Mouse (Mus musculus) frontal cortex, adult (tissue): Measurements from ENCODE around the gene Sfxn2.
A peak's percentile ranks its signal among the peaks of the same experiment; 100 is the strongest.

ENCODE experiments used
- ATAC-seq: cut with Nextera tagmentation; 2 replicates; pipeline ENCODE4 v1.9.2; 2017; ENCODE audit warnings: mild to moderate bottlenecking, moderate library complexity, mixed read lengths; ENCODE audit not compliant: low TSS enrichment

Gene Sfxn2

DNA sequence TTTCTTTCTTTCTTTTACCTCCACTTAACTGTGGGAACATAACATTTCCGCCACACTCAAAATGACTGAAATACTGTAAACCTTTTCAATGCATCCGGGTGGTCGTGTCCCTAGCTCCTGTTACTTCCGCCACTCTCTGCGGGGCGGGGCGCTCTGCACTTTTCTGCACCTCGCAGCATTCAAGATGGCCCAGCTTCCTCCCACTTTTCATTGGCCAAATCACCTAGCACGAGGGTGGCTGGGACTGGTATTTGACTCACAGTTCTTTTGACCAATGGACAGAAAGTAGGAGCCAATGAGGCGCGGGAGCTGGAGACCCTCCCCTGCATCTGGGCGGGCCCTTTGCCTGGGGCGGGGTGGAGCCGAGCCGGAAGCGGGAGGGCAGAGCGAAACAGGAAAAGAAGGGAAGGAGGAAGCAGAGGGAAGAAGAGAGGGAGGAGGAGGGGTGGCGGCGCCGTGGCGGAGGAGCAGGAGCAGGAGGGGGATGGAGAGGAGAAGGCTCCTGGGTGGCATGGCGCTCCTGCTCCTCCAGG is 25.6 kb downstream of the Sfxn2 start, which contains the start of gene Wbp1l:
Gene Wbp1l (plus strand): TSS at position 365 of the 533 bp plus-strand sequence.
- ATAC-seq = peak; percentile 99

DNA sequence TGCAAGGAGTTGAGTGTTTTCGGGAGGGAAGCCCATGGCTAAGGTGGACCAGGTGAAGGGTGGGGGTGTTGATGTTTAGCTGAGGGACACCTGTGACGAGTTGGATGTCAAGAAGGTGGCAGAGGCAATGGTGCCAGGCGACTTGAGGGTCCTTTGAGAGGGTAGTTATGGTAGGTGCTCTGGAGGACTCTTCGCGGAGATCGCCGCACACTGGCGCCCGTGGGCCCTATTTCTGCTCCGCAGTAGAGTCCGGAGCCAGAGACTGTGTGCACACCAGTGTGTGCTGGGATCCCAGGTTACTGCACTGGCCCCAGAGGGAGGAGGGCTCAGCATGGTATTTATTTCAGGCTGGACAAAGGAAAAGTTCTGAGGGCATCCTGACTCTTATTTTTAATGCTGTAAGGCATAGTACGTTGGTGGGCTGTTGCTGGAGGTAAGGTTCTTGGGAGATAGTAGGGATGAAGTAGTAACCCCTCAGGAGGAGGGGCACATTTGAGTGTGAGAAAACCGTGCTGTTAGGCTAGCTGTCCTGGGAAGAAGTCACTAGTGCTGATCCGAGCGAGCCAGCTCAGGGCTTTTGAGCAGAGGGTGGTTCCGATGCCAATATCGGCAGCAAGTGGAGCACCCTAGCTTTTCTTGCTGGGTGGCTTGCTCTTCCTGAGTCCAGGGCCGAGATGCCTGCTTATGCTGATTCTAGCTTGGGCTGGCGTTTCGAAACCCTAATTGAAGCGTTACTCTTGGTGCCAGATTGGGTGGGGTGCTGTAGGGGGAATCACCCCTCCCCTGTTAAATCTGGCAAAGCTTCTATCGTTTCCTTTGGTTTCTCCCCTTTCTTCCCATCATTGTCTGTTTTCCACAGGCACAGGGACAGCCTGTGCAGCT is 26.5 kb downstream of the Sfxn2 start:
- no peak for ATAC-seq

DNA sequence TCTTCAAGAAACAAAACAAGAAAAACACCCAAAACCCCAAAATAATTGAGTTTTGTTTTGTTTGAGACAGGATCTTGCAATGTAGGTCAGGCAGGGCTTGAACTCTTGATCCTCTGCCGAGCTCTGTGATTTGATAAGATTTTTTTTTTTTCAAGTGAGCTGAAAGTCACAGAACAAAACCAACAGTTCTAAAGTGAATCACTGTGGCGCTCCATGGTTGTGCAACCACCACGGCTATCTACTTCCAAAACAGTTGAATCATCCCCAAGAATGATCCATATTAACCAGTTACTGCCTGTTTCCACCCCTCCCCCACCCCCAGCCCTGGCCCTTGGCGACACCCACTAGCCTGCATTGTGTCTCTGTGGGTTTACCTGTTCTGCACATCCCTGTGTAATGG is 27.2 kb downstream of the Sfxn2 start:
- ATAC-seq = no peak

DNA sequence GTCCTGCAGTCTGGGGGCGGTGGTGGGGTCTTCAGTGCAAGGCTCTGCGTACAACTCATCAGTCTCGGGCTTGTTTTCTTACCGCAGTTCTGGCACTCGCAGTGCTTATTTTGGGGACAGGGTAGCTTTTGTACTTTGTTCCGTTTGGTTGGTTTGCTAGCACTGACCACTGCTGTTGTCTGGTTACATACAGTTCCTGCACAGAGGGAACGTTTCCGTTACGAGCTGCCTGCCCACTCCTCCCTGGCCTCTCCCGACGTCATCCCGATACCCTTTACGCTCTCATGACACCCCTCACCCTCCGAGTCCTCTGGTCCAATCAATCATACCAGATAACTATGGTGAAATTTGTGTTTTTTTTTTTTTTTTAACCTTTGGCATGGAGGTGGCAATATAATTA is 28.3 kb downstream of the Sfxn2 start:
- no peak for ATAC-seq

DNA sequence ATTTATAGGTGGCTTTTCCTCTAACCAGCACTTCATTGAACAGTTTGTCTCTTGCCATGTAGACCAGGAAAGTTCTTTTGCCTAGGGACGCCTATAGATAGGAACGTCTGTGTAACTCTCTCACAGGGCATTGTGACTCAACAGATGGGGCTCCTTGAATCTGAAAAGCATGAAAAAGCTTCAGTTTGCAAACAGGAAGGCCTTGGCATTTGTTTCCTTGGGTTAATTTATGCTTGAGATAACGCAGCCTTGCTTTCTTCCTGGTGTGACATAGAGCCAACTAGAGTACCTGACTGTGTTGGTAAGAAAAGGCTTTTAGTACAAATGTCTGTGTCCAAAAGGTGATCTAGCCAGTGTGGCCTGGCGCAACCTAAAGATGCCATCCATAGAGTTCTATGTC is 29.2 kb downstream of the Sfxn2 start:
- no peak for ATAC-seq

DNA sequence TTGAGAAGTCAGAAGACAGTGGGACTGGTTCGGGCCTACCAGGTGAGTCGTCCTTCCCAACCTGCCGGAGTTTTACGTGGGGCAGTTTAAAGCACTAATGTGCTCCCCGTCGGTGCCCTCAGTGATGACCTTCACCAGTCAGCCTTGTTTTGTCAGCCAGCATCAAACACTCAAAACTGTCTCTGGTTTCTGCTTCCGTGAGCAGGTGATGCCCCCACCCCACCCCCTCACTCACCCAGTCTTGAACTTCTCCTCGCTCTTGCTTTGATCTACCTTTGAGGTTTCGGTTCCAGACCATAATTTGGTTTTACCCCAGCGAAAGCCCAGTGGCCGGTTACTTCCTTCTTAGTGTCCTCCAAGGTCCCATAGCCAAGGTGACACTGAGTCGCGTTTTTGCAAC is 33.6 kb downstream of the Sfxn2 start:
- ATAC-seq = no peak

DNA sequence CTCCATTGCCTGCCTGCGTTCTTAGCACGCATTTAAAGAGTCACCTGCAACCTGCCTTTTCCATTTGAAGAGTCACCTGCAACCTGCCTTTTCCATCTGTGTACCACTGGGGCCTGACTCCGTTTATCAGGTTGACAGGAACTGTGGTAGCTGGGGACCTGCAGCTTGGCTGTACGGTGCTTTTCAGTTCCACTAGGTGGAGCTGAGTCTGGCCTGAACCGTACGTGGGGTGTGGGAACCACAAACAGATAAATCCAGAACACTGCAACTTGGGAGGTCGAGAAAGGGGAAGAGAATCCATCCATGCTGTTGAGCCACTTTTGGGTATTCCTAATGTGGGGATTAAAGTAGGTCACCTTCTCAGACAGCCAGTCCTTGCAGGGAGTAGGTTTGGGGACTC is 34.3 kb downstream of the Sfxn2 start:
- ATAC-seq = peak; percentile 89

DNA sequence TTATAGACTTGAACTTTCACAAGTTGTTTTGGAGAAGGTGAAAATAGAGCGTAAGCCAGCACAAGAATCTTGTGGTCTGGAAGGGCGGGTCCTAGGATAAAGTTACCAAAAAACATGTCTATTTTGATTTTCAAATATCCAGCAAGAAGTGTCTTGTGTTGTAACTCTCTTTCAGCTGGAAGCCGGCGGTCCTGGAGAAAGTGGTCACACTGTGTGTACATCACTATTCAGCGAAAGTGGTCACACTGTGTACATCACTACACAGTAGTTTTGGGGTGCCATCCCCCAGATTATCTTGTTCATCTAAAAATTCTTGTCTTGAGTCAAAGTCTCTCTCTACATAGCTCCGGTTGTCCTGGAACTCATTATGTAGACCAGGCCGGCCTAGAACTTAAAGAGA is 35.0 kb downstream of the Sfxn2 start:
- ATAC-seq = no peak

DNA sequence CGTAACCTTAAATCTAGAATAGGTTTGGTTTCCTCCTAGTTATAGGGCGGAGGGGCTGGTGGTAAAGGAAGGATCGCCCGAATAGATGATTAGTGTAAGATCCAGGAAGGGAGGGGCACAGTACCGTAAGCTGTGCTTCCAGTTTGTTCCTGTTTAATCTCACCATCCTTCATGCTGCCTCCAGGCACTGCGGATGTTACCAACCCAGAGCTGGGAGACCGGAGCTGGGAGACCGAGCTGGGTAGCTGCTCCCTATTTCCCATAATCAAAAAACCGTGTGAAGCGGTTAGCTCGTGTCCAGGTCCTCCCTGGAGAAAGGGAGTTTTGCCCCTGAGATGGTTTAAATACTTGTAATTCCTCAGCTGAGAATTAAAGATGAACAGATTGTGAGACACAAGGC is 43.2 kb downstream of the Sfxn2 start:
- ATAC-seq = no peak

DNA sequence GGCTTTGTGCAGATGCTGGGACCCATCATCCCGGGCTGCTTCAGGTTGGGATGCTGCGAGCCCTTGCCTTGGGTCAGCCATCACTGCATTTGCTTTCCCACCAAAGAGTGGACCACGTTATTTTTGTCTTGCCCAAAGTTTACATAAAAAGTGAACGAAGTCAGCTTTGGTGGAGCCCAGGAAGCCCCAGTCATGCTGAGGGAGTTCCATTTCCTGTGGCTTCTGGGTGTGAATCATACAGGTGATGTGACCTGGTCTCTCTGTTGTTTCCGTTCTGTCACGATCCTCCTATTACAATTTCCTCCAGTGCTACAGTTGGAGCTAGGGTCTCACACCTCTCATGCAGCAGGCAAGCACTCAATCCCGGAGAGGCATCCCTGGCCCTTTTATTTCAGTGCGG is 44.2 kb downstream of the Sfxn2 start:
- ATAC-seq = no peak

DNA sequence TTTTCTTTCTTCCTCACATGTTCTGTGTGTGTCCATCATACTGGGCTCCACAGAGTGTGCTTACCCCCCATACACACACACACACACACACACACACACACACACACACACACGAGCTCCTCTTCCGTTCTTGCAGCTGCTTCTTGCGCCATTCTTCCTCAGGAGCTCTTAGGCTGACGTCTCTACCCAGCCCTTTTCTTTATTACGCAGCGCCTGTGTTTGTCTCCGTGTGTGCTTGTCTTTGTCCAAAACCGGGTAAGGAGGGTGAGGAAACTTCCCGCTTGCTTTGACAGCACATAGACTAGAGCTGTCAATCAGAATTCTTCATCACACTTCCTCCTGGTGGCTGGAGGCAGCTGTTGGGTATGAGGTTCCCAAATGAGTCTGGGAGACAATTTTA is 45.2 kb downstream of the Sfxn2 start:
- ATAC-seq = no peak

DNA sequence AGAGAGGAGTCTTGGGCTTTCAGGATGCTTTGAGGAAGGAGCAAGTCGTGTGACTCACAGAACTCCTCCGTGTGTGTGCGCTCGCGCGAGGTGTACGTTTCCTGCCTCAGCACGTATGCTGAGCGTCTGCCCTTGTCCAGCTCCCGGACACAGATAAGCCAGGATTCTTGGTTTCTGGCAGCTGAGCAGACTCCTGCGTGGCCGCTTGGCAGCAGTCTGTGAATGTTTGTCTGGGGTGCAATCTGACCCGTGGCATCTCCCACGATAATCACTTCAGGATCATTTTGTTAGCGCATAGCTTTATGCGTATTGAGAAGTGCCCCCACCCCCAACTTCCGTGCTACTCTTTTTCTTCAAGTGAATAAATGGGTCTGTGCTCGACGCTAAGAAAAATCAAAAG is 45.8 kb downstream of the Sfxn2 start:
- no peak for ATAC-seq

DNA sequence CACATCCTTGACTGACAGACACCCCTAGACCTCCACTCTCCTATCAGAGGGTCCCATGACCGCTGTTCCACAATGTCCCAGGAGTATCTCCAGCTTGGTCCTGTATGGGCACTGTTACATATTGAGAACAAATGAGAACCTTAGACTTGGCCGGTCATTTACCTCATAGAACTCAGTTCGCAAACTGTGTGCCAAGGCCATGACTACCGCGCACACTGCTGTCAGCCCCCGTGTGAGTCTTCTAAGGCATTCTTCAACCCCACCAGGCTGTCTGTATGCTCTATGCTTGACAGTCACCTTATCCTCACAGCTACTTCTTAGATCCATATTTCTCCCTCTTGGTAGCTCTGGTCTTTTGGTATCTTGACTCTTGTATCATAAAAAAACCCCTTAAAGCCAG is 46.4 kb downstream of the Sfxn2 start:
- no peak for ATAC-seq

DNA sequence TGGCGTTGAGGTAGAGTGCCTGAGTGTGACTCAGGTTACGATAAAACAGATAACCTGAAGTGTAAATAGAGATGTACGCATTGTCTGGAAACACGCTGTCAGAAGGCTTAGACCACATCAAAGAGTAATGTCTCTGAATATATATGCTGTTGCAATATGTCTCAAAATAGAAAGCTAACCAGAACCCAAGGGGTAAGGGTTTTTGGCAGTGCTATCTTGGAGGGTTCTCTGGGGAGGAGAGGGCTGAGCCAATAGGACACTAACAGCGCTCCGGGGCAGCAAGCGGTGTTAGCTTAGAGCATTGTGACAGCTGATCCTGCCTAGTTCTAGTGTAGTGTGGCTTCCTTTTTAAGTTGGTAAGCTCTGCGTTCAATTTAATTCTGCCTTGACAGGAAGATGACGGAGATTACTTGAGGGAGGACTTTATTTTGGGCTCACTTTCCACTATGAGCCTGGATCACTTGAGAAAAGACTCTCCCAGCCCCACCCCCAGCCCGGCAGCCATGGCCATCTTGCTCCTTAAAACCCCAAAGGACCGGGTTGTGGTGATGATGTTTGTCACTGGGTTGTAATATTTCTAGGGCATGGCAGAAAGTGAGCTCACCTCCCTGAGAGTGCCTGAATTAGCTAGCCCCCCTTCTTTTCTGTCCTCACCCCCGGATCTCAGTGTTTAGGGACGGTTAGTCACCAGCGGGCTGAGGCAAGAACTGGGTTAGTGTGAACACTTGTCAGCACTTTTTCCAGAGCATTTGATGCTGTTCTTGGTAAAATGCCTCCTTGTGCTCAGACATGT is 47.0 kb downstream of the Sfxn2 start:
- peak; percentile 81 for ATAC-seq

DNA sequence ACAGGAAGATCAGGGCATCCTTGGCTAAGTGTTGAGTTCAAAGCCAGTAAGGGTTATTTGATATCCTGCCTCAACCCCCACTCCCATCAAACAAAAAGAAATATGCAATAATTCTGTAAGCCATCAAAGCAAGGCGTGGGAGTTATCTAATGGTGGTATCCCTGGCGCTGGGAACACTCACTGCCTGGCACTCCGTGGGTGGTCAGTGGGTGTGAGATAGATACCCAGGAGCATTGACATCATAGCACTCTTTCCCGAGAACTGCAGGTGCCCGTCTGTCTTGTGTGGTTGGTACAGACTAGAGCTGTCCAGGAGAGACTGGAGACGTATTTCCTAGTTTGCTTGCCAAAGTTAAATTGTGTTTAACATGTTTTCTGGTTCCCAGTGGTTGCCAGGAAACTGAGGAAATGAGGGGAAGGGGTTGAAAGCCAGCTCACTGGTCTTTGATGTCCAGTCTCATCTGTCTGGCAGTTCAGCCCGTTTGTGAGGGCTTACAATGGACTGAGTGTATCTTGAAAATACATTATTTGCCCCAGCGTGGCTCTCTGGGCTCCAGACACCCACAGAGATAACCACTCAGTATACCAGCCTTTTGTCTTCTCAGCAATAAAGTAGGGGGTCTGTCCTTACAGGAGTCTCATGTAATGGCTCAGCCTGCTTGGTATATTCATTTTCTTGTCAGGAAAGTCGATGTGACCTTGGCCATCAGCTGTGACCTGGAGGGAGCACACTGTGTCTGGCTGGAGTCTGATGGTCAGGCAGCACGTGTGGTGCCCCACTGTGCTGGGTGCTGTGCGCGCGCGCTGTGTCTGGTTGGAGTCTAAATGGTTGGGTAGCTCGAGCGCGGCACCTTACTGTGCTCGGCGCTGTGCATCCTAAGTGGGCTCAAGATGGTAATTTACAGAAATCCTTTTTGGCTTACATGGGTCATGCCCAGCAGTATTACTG is 48.3 kb downstream of the Sfxn2 start:
- no peak for ATAC-seq

DNA sequence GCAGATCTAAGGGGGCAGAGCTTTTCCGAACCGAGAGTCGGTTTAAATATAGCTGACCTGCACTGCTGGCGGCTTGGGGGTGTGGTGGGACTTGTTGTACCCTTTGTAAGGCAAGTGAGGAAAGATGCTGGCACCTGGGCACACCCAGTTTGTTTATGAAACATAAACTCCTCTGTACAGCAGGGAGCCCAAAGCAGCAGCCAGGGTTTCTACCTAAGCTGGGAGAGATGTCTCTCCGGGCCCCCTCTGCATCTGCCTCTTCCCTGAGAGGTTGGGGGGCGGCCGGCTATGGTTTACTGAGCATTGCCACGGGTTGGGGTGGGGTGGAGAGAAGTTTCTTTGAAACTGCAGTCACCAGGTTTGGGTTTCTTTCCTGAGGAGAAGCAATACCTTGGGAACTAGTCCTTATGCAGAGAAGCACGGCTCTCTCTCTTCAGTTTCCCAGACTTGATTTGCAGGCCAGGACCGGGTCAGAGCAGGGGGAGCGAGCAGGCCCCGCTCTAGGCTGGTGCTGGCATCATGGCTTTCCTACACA is 49.6 kb downstream of the Sfxn2 start:
- no peak for ATAC-seq

DNA sequence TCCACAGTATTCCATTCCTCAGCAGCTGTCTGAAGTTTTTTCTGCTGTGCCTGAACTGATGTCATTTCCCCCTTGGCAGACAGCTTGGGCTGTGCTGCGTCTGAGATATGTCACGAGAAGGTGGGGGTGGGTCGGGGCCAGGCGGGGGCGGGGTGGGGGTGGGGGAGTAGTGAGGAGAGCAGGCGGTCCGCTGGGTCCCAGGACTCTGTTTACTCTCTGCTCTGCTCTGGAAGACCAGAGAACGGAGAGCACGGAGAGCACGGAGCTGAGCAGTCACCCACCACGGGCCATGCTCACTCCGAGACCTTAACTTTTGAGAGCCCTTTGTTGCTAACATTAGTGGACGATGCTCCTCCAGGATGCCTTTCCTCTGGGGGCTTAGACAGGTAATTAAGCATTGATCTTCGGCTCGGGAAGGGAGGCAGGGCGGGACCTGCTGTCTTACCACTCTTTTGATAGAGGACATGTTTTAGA is 50.1 kb downstream of the Sfxn2 start:
- ATAC-seq = no peak

DNA sequence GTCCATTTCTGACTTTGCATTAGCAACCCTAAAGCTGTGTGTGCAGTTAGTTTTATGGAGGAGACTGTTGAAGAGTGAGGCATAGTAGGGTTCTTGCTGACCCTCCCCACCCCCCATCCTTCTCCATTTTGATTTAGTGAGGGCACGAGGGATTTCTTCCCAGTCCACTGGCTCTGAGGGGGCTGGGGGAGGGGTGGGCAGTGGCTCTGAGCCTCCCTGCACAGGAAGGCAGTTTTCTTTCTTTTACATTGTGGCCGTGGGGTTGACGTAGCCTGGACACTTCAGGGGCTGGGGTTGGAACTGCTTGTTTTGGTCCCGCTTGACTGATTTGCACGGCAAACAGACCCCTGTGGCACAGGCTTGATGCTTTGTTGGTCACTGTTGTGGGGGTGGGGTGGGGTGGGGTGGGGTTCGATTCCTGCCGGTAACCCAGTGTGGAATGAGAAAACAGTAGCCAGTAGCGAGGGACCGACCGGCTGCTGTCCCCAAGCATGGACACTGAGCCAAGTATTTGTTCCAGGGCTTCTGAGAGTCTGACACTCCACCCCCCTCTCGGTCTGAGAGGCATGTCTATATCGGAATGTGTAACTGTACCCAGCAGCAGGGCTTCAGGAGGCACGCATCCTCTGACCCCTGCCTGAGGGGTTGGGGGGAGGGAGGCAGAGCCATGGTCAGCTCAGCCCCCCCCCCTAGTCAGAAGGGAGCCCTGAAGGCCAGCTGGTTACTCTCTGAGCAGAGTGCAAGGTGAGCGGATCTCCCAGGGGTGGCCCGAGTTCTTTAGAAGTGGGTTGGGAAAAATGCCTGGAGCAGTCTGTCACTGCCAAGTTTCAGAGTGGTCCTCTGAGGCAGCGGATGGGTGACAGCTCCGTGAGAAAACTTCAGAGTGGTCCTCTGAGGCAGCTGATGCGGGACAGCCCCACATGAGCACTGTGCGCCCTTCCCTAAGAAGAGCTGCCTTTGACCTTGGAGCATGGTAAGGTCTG is 50.9 kb downstream of the Sfxn2 start:
- ATAC-seq = no peak

DNA sequence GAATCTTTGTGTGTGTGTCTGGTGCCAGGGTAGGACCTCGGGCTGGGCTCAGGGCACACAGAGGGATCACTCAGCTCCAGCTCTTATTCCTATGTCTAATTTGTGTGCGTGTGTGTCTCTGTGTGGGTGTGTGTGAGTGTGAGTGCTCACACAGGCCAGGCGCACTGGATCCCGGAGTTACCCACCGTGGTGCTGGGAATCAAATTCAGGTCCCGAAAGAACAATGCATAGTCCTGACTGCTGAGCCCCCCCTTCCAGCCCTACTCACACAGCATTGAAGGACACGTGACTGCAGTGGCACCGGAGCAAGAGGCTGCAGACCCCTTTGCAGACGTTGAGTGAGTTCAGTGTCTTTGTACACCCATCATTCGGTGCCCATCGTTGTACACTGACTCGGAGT is 51.9 kb downstream of the Sfxn2 start:
- no peak for ATAC-seq

DNA sequence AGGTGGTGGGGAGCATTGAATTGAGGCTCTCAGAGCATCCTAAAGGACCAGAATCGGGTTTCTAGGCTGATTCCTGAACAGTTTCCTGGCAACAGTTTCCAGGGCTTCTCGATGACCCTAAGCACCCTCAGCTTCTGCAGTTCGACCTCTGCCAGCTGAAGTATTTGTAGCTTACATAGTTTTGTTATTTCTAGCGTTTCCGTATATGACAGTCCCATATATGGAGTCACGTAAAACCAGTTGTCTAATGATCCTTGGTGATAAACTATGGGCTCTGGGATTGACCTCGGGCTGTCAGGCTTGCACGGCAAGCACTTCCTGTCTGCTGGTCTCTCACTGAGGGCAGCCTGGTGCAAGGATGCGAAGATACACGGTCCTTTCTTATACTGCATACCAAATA is 52.4 kb downstream of the Sfxn2 start:
- ATAC-seq = no peak
